Mouse (Mus musculus) embryonic facial prominence, embryonic 13.5 days (tissue): ENCODE results near the gene AC129217.1. TPM values are rescaled to one million over a fixed set of nuclear protein-coding genes. Genes with fewer than 3 reads are reported as not detected.
"Not testable (repeated sequence)": the region's sequence is repeated elsewhere in the genome, so short reads cannot be mapped to it uniquely, and the experiment has no call there.

ENCODE experiments used
- ATAC-seq: fragments of 200-750 bp; cut with Nextera tagmentation; 2 replicates; pipeline ENCODE4 v1.8.0; 2017; ENCODE audit warnings: low read depth; ENCODE audit not compliant: insufficient number of reproducible peaks, insufficient read depth, low FRiP score, low TSS enrichment
- H3K27ac ChIP-seq: fragments of 300-500 bp; sonication (generic); 2 replicates; pipeline ENCODE4 v1.5.1; 2015; ENCODE audit warnings: moderate library complexity, mild to moderate bottlenecking, inconsistent platforms
- H3K27me3 ChIP-seq: fragments of 300-500 bp; sonication (generic); 2 replicates; pipeline ENCODE4 v1.6.1; 2015; ENCODE audit warnings: mild to moderate bottlenecking, inconsistent platforms
- H3K36me3 ChIP-seq: fragments of 300-500 bp; sonication (generic); 2 replicates; pipeline ENCODE4 v1.6.1; 2015; ENCODE audit warnings: mild to moderate bottlenecking, inconsistent platforms
- H3K4me1 ChIP-seq: fragments of 300-500 bp; sonication (generic); 2 replicates; pipeline ENCODE4 v1.6.1; 2015; ENCODE audit warnings: inconsistent platforms
- H3K4me2 ChIP-seq: fragments of 300-500 bp; sonication (generic); 2 replicates; pipeline ENCODE4 v1.6.1; 2015; ENCODE audit warnings: moderate library complexity, mild to moderate bottlenecking, inconsistent platforms
- H3K4me3 ChIP-seq: fragments of 300-500 bp; sonication (generic); 2 replicates; pipeline ENCODE4 v1.5.1; 2015; ENCODE audit warnings: mild to moderate bottlenecking, inconsistent platforms
- H3K9ac ChIP-seq: fragments of 300-500 bp; sonication (generic); 2 replicates; pipeline ENCODE4 v1.6.1; 2015; ENCODE audit warnings: mild to moderate bottlenecking, inconsistent platforms
- H3K9me3 ChIP-seq: fragments of 300-500 bp; sonication (generic); 2 replicates; pipeline ENCODE4 v1.6.1; 2016; ENCODE audit warnings: inconsistent platforms
- WGBS: fragments of 180-500 bp; shearing (Covaris S2); methylation state at CpG from one replicate; pipeline ENCODE4 v1.1.7; 2015; ENCODE audit warnings: mixed read lengths; 5-methylcytosine and 5-hydroxymethylcytosine counted together
- polyA plus RNA-seq: library from polyadenylated mRNA; unstranded; fragments of >200 nt; fragmentation: Nextera tagmentation; extraction: Ambion mirVana; gene quantifications from 2 replicates; pipeline ENCODE4 v1.2.1, GENCODE M21; 2015

Gene AC129217.1
- polyA plus RNA-seq, 1 experiment from 2014 or later = not detected

GRCm38 (mm10) chr19:8850402-8850901 is 20.9 kb downstream of the AC129217.1 start, which contains the start of gene Lrrn4cl:
TSS of gene Lrrn4cl (plus strand) at chr19:8850768.
- Histone ChIP-seq H3K27me3 (no peaks in the 10 kb centered on the region), H3K36me3 (peaks cover 31% of the 10 kb centered on the region), H3K9ac (peak within 1 kb of the TSS; percentile 49; the same call in 1 of the 2 replicates), H3K9me3 (no peaks in the 10 kb centered on the region), H3K27ac (peak within 1 kb of the TSS; percentile 72), H3K4me2 (peak within 1 kb of the TSS; percentile 27), H3K4me1 (peaks cover 10% of the 10 kb centered on the region), H3K4me3 (no peak within 1 kb of the TSS)
- ATAC-seq = 0 out of 2 replicates have a peak, but pooled peaks have one; percentile 17
- 6% methylated on average over 7 of the region's 7 CpGs for WGBS

DNA sequence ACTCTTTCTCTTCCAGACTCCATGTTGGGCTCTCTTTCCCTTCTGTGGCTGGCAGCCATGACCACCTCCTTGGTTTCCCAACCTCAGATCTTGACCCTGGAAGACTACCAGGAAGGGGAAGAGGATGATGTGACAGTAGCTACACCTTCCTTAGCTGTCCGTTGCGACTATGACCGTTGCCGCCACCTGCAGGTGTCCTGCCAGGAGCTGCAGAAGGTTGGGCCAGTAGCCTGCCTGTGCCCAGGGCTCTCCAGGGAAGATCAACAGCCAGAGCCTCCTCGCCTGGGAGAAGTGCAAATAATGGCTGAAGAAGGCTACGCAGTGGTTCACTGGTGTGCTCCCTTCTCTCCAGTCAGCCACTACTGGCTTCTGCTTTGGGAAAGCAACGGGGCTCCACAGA is 22.1 kb downstream of the AC129217.1 start:
- H3K27ac ChIP-seq = no peak overlapping the region
- peaks cover 19% of the 10 kb centered on the region for H3K36me3 ChIP-seq
- ATAC-seq = no peak
- peaks cover 10% of the 10 kb centered on the region for H3K4me1 ChIP-seq
- H3K4me3 ChIP-seq = no peak overlapping the region
- H3K9ac ChIP-seq = no peak overlapping the region
- 54% methylated on average over 7 of the region's 7 CpGs for WGBS
- H3K9me3 ChIP-seq = no peaks in the 10 kb centered on the region
- H3K4me2 ChIP-seq = no peak overlapping the region
- H3K27me3 ChIP-seq = no peaks in the 10 kb centered on the region

DNA sequence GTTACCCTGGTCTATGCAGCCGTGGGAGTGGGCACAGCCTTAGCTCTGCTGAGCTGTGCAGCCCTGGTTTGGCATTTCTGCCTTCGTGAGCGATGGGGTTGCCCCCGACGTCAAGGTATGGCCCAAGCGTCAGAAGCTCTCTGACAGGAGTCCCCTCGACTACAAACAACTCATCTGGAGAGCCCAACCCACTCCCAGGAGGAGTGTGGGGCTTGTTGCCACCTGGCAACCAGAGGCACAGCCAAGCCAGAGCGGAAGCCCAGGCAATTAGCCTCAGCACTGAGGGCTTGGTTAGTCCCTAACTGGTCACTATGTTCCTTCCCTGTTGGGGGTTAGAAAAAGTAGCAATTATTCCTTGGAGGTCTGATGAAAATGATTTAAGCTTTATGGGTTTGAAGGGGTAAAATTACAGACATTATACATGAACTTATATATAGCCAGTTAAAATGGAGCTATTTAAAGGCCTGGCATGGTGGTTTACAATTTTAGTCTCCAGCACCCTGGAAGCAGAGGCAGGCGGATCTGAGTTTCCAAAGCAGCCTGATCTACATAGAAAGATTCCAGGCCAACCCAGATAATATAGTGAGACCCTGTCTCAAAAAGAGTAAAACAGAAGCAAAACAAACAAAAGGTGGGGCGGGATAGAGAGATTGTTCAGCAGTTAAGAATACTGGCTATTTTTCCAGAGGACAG is 22.8 kb downstream of the AC129217.1 start:
- Histone ChIP-seq H3K9me3 (no peaks in the 10 kb centered on the region), H3K4me3 (no peak overlapping the region), H3K4me1 (peaks cover 10% of the 10 kb centered on the region), H3K27me3 (no peaks in the 10 kb centered on the region), H3K36me3 (peaks cover 12% of the 10 kb centered on the region), H3K27ac (no peak overlapping the region), H3K9ac (no peak overlapping the region), H3K4me2 (no peak overlapping the region)
- no peak for ATAC-seq
- 59% methylated on average over 10 of the region's 10 CpGs for WGBS

- H3K9ac ChIP-seq = no peak overlapping the region
- H3K27ac ChIP-seq = no peak overlapping the region
- no peak for ATAC-seq
- no peak overlapping the region for H3K4me2 ChIP-seq
- H3K27me3 ChIP-seq = no peaks in the 10 kb centered on the region
- H3K9me3 ChIP-seq = no peaks in the 10 kb centered on the region
- H3K4me3 ChIP-seq = no peak overlapping the region
- H3K36me3 ChIP-seq = peaks cover 6% of the 10 kb centered on the region; the same call in 1 of the 2 replicates
- peaks cover 10% of the 10 kb centered on the region for H3K4me1 ChIP-seq
- WGBS = 86% methylated on average over 3 of the region's 3 CpGs
Observed at GRCm38 (mm10) chr19:8853117-8853516, 23.5 kb downstream of the AC129217.1 start.

DNA sequence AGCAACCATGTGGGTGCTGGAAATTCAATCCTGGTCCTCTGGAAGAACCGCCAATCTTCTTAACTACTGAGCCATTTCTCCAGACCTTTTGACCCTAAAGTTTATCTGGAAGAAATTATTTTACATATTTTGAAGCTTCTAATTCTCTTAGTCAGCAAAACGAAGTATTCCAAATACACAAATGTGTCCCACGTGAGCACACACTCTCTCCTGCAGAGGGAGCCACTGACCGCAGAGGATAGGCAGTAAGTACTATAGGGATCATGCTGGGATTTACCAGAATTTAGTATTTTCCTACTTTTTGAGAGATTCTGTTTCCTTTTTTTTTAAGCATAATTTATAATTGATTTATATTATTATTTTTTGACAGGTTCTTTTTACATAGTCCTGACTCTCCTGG is 28.1 kb downstream of the AC129217.1 start:
- no peak overlapping the region for H3K9ac ChIP-seq
- no peak overlapping the region for H3K4me2 ChIP-seq
- no peaks in the 10 kb centered on the region for H3K27me3 ChIP-seq
- H3K9me3 ChIP-seq = no peaks in the 10 kb centered on the region
- no peak overlapping the region for H3K27ac ChIP-seq
- no peak overlapping the region for H3K4me3 ChIP-seq
- WGBS = 44% methylated on average over 4 of the region's 4 CpGs
- no peaks in the 10 kb centered on the region for H3K36me3 ChIP-seq
- no peaks in the 10 kb centered on the region for H3K4me1 ChIP-seq
- no peak for ATAC-seq

- H3K4me1 ChIP-seq = no peaks in the 10 kb centered on the region
- no peak overlapping the region for H3K27ac ChIP-seq
- no peaks in the 10 kb centered on the region for H3K27me3 ChIP-seq
- no peak overlapping the region for H3K9ac ChIP-seq
- H3K4me3 ChIP-seq = no peak overlapping the region
- no peaks in the 10 kb centered on the region for H3K9me3 ChIP-seq
- H3K36me3 ChIP-seq = no peaks in the 10 kb centered on the region
- WGBS = 30% methylated on average over 1 of the region's 1 CpGs
- no peak overlapping the region for H3K4me2 ChIP-seq
- no peak for ATAC-seq
Observed at GRCm38 (mm10) chr19:8859018-8859417, 29.4 kb downstream of the AC129217.1 start.

DNA sequence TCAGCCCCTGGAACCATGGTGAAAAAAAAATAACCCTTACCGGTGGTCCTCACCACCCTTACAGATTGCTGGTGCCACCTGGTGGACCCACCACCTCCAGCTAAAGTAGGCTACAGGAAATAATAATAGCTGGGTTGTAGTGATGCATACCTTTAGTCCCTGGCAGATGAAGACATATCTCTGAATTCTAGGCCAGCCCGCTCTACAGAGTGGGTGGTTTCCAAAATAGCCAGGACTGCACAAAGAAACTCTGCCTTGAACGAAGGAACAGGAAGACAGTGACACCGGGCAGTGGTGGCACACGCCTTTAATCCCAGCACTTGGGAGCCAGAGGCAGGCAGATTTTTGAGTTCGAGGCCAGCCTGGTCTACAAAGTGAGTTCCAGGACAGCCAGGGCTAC is 34.7 kb downstream of the AC129217.1 start:
- Histone ChIP-seq H3K36me3 (no peaks in the 10 kb centered on the region), H3K4me2 (no peak overlapping the region), H3K27ac (no peak overlapping the region), H3K9ac (no peak overlapping the region), H3K4me1 (no peaks in the 10 kb centered on the region), H3K9me3 (no peaks in the 10 kb centered on the region), H3K4me3 (no peak overlapping the region), H3K27me3 (no peaks in the 10 kb centered on the region)
- ATAC-seq = no peak
- 85% methylated on average over 6 of the region's 6 CpGs for WGBS

GRCm38 (mm10) chr19:8870381-8870780 is 40.8 kb downstream of the AC129217.1 start:
- H3K36me3 ChIP-seq = peaks cover 24% of the 10 kb centered on the region
- H3K9ac ChIP-seq, H3K27ac ChIP-seq, H3K27me3 ChIP-seq, ATAC-seq, H3K9me3 ChIP-seq: not testable (repeated sequence)
- 76% methylated on average over 3 of the region's 3 CpGs for WGBS
- peak overlapping the region; percentile 83; the same call in 1 of the 2 replicates for H3K4me3 ChIP-seq
- H3K4me1 ChIP-seq = peaks cover 12% of the 10 kb centered on the region
- peak overlapping the region; percentile 85 for H3K4me2 ChIP-seq

- H3K27ac ChIP-seq = peak overlapping the region; percentile 73
Observed at GRCm38 (mm10) chr19:8870838-8871237, 41.3 kb downstream of the AC129217.1 start.

DNA sequence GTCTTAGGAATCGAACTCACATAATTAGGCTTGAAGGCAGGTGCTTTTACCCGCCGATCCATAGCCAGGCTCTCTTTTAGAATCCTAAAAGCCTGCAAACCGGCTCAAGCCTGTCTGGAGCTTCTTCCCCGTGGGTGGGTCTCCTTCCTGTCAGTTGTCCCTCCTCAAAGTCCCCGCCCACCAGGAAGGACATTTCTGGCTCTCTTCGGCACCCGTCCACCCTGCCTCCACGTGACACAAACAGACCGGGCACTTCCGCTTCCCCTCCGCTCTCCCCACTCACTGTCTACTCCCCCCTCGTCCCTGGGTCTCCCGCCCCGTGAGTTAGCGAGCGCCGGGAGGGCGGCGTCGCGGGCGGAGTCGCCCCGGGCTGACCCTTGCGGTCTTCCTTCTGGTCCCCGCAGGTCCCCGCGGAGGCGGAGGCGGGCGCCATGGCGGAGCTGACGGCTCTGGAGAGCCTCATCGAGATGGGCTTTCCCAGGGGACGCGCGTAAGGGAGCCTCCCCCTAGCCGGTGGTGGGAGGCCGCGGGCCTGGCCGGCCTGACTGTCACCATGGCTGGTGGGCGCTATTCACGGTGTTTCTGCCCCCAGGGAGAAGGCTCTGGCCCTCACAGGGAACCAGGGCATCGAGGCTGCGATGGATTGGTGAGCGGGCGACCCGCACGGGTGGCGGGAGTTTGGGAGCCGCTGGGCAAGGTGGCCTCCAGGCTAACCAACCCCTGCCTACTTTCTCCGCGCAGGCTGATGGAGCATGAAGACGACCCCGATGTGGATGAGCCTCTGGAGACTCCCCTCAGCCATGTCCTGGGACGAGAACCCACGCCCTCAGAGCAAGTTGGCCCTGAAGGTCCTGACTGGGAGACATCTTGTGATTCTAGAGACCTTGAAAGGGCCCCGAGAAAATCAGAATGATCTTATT is 42.0 kb downstream of the AC129217.1 start, which contains the start of gene Ubxn1:
Gene Ubxn1 (plus strand): TSS at position 230 of the 920 bp plus-strand sequence.
- peaks cover 12% of the 10 kb centered on the region for H3K4me1 ChIP-seq
- ATAC-seq = peak; percentile 95
- whole genome bisulfite sequencing = 2% methylated on average over 59 of the region's 59 CpGs
- H3K4me3 ChIP-seq = peak within 1 kb of the TSS; percentile 83
- H3K9me3 ChIP-seq = no peaks in the 10 kb centered on the region
- peak within 1 kb of the TSS; percentile 73 for H3K27ac ChIP-seq
- peak within 1 kb of the TSS; percentile 92 for H3K9ac ChIP-seq
- peak within 1 kb of the TSS; percentile 85 for H3K4me2 ChIP-seq
- H3K36me3 ChIP-seq = peaks cover 35% of the 10 kb centered on the region
- no peaks in the 10 kb centered on the region for H3K27me3 ChIP-seq

More at GRCm38 (mm10) chr19:8870838-8871237, 41.3 kb downstream of the AC129217.1 start:
- Histone ChIP-seq H3K27me3 (no peaks in the 10 kb centered on the region), H3K4me3 (peak overlapping the region; percentile 83), H3K9ac (peak overlapping the region; percentile 92), H3K4me2 (peak overlapping the region; percentile 85), H3K4me1 (peaks cover 12% of the 10 kb centered on the region), H3K9me3 (no peaks in the 10 kb centered on the region), H3K36me3 (peaks cover 28% of the 10 kb centered on the region)
- ATAC-seq = no peak
- WGBS = 55% methylated on average over 9 of the region's 9 CpGs

DNA sequence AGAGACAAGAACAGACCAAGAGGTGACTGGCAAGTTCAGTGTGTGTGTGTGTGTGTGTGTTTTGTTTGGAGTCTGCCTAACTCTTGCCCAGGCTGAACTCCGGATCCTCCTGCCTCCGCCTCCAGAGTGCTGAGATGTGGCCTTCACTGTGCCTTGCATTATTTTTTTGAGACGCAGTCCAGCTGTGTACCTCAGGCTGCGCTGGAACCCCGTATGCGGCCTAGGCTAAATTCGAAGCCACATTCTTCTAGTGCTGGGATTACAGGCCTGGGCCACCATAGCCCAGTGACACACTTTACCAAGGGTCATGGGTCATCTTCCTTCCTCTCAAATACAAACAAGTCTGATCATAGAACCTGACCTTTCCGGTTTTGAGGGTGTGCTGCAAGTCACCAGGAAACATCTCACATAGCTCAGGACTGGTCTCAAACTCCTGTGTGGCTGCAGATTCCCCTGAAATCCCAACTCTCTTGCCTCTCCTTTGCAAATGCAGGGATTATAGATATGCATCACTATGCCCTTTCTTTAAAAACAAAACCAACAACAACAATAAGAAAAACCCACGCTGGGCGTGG is 42.8 kb downstream of the AC129217.1 start:
- Histone ChIP-seq H3K9me3 (no peaks in the 10 kb centered on the region), H3K9ac (peak overlapping the region; percentile 92), H3K36me3 (peaks cover 41% of the 10 kb centered on the region), H3K4me2 (peak overlapping the region; percentile 85), H3K27ac (peak overlapping the region; percentile 73; the same call in 1 of the 2 replicates), H3K4me3 (peak overlapping the region; percentile 83), H3K4me1 (peaks cover 12% of the 10 kb centered on the region), H3K27me3 (no peaks in the 10 kb centered on the region)
- ATAC-seq = no peak
- WGBS = 72% methylated on average over 10 of the region's 10 CpGs
